24 mouse cellular contexts compared by ENCODE assay signal in genomic region chr11:8007801-8008200, GRCm38 (mm10).
DNase-seq lines count a peak whose midpoint lies in the region; ATAC-seq and TF ChIP-seq lines count a peak whose summit lies in the region.
"Had no signal": no experiment of that assay in that cellular context is flagged by ENCODE, and none has a peak within 500 bp of the region (broad histone marks: within the 10 kb centered on the region; RNA-seq: fewer than 3 reads in every experiment).

No protein-coding gene starts in this region.

- H3K4me1 ChIP-seq in kidney, embryonic 15.5 days = no peaks in the 10 kb centered on the region
- H3K4me1 ChIP-seq in midbrain, postnatal 0 days (ENCODE audit: insufficient read depth, low read length) = no peaks in the 10 kb centered on the region
- H3K4me1 ChIP-seq in midbrain, embryonic 11.5 days (ENCODE audit: control insufficient read depth, insufficient read depth, low read length) = no peaks in the 10 kb centered on the region
- H3K4me1 ChIP-seq: forebrain, embryonic 15.5 days; heart, embryonic 13.5 days; hindbrain, embryonic 15.5 days; limb, embryonic 10.5 days; limb, embryonic 15.5 days; liver, embryonic 13.5 days; neural tube, embryonic 13.5 days had no signal

- H3K9me3 ChIP-seq in kidney, embryonic 15.5 days (replicated peaks) = no peaks in the 10 kb centered on the region
- no peaks in the 10 kb centered on the region for H3K9me3 ChIP-seq in midbrain, postnatal 0 days (ENCODE audit: low read length)
- H3K9me3 ChIP-seq in midbrain, embryonic 11.5 days (ENCODE audit: control insufficient read depth, low read length) = no peaks in the 10 kb centered on the region
- H3K9me3 ChIP-seq: forebrain, embryonic 15.5 days; heart, embryonic 13.5 days; hindbrain, embryonic 15.5 days; limb, embryonic 10.5 days; limb, embryonic 15.5 days; liver, embryonic 13.5 days; neural tube, embryonic 13.5 days had no signal

- ATAC-seq in kidney, embryonic 15.5 days (replicated peaks; ENCODE audit: low FRiP score) = no peak
- no peak for ATAC-seq in midbrain, postnatal 0 days (ENCODE audit: low FRiP score)
- ATAC-seq in midbrain, embryonic 11.5 days (ENCODE audit: low FRiP score) = no peak
- ATAC-seq: CD4-positive, CD25-positive, alpha-beta regulatory T cell, adult 4 months; forebrain, embryonic 15.5 days had no signal

- no peaks in the 10 kb centered on the region for H3K36me3 ChIP-seq in kidney, embryonic 15.5 days
- H3K36me3 ChIP-seq in midbrain, postnatal 0 days (ENCODE audit: insufficient read depth, low read length) = no peaks in the 10 kb centered on the region
- no peaks in the 10 kb centered on the region for H3K36me3 ChIP-seq in midbrain, embryonic 11.5 days (ENCODE audit: control insufficient read depth, insufficient read depth, low read length)
- H3K36me3 ChIP-seq: forebrain, embryonic 15.5 days; heart, embryonic 13.5 days; hindbrain, embryonic 15.5 days; limb, embryonic 10.5 days; limb, embryonic 15.5 days; liver, embryonic 13.5 days; neural tube, embryonic 13.5 days had no signal

- H3K27ac ChIP-seq in kidney, embryonic 15.5 days = no peak overlapping the region
- H3K27ac ChIP-seq in midbrain, postnatal 0 days (ENCODE audit: low read depth, low read length) = no peak overlapping the region
- no peak overlapping the region for H3K27ac ChIP-seq in midbrain, embryonic 11.5 days (ENCODE audit: low read depth, low read length)
- H3K27ac ChIP-seq: forebrain, embryonic 15.5 days; heart, adult 2 months; heart, embryonic 13.5 days; hindbrain, embryonic 15.5 days; limb, embryonic 10.5 days; limb, embryonic 15.5 days; liver, embryonic 13.5 days; neural tube, embryonic 13.5 days; stomach, postnatal 0 days had no signal

- no peak overlapping the region for H3K4me2 ChIP-seq in kidney, embryonic 15.5 days
- no peak overlapping the region for H3K4me2 ChIP-seq in midbrain, postnatal 0 days (ENCODE audit: low read depth, low read length, poor library complexity, severe bottlenecking)
- H3K4me2 ChIP-seq in midbrain, embryonic 11.5 days = no peak overlapping the region
- H3K4me2 ChIP-seq: forebrain, embryonic 15.5 days; heart, embryonic 13.5 days; hindbrain, embryonic 15.5 days; limb, embryonic 15.5 days; liver, embryonic 13.5 days; neural tube, embryonic 13.5 days had no signal

- 68% methylated on average over 1 of the region's 1 CpGs for WGBS in kidney, embryonic 15.5 days
- 61% methylated on average over 1 of the region's 1 CpGs for WGBS in midbrain, postnatal 0 days
- 85% methylated on average over 1 of the region's 1 CpGs for WGBS in midbrain, embryonic 11.5 days

- no peak overlapping the region for H3K9ac ChIP-seq in kidney, embryonic 15.5 days
- no peak overlapping the region for H3K9ac ChIP-seq in midbrain, postnatal 0 days (replicated peaks; ENCODE audit: low read length, poor library complexity, severe bottlenecking)
- no peak overlapping the region for H3K9ac ChIP-seq in midbrain, embryonic 11.5 days (ENCODE audit: low read length)
- H3K9ac ChIP-seq: forebrain, embryonic 15.5 days; heart, embryonic 13.5 days; hindbrain, embryonic 15.5 days; limb, embryonic 15.5 days; liver, embryonic 13.5 days; neural tube, embryonic 13.5 days had no signal

- H3K4me3 ChIP-seq in kidney, embryonic 15.5 days (replicated peaks) = no peak overlapping the region
- H3K4me3 ChIP-seq in midbrain, postnatal 0 days (ENCODE audit: low read depth, low read length) = no peak overlapping the region
- no peak overlapping the region for H3K4me3 ChIP-seq in midbrain, embryonic 11.5 days (ENCODE audit: low read depth, low read length)
- H3K4me3 ChIP-seq: forebrain, embryonic 15.5 days; heart, adult 2 months; heart, embryonic 13.5 days; hindbrain, embryonic 15.5 days; limb, embryonic 10.5 days; limb, embryonic 15.5 days; liver, embryonic 13.5 days; neural tube, embryonic 13.5 days had no signal

- DNase-seq in cerebellum, postnatal 25 days = peak; percentile 9 to 22
- no peak for DNase-seq in cerebellum, postnatal 36 days
- DNase-seq in kidney, postnatal 25 days = peak; percentile 6 to 34
- DNase-seq in midbrain, postnatal 0 days (ENCODE audit: low spot score) = peak; percentile 25
- no peak for DNase-seq in midbrain, embryonic 11.5 days (ENCODE audit: low spot score, missing footprints)
- no peak for DNase-seq in layer of hippocampus, adult 18-20 months (ENCODE audit: low spot score in 2 of 2)
- DNase-seq: cerebellum, adult 9-11 months; heart, adult 2 months; heart, postnatal 10 days; kidney, adult 2 months; kidney, postnatal 10 days; liver, embryonic 13.5 days; lung, adult 18-20 months; lung, postnatal 10 days; right cerebral cortex, postnatal 4 days had no signal

- H3K27me3 ChIP-seq in kidney, embryonic 15.5 days = no peaks in the 10 kb centered on the region
- H3K27me3 ChIP-seq in midbrain, postnatal 0 days (ENCODE audit: insufficient read depth, low read length) = no peaks in the 10 kb centered on the region
- H3K27me3 ChIP-seq in midbrain, embryonic 11.5 days (ENCODE audit: control insufficient read depth, insufficient read depth, low read length) = no peaks in the 10 kb centered on the region
- H3K27me3 ChIP-seq: forebrain, embryonic 15.5 days; heart, embryonic 13.5 days; hindbrain, embryonic 15.5 days; limb, embryonic 15.5 days; liver, embryonic 13.5 days; neural tube, embryonic 13.5 days had no signal

- TF ChIP-seq CTCF in midbrain, postnatal 0 days (IDR thresholded peaks at IDR 0.05) = no peak

Comparison
In these comparisons a context has a peak if more than half of its experiments do, and no peak if none do; other contexts are left out.
1. DNase-seq: peak in cerebellum, postnatal 25 days (2 of 2), kidney, postnatal 25 days (2 of 2) and midbrain, postnatal 0 days (single experiment); none in cerebellum, postnatal 36 days (0 of 2), midbrain, embryonic 11.5 days (single experiment) and layer of hippocampus, adult 18-20 months (0 of 2).